Mouse (Mus musculus): ENCODE data around the gene Gkap1.

GRCm38 (mm10) chr13:58263546-58263945 lies 12.0 kb downstream of the Gkap1 start:
- TF ChIP-seq CTCF (IDR thresholded peaks at IDR 0.05; ENCODE audit: extremely low read depth, insufficient read depth, insufficient read length, insufficient replicate concordance) (no peak), POLR2A (IDR thresholded peaks at IDR 0.05; ENCODE audit: low read depth, low read length) (no peak)

Data from spleen, adult 2 months (tissue).